Mouse (Mus musculus) embryonic facial prominence, embryonic 15.5 days (tissue): ENCODE data around the gene Pitpnm3. TPM values are rescaled to one million over a fixed set of nuclear protein-coding genes. Genes with fewer than 3 reads are reported as not detected.
"Not testable (repeated sequence)": the region's sequence is repeated elsewhere in the genome, so short reads cannot be mapped to it uniquely, and the experiment has no call there.

Experiments used
- ATAC-seq: fragments of 200-750 bp; cut with Nextera tagmentation; 2 replicates; pipeline ENCODE4 v1.8.0; 2017; ENCODE audit warnings: low read depth, moderate TSS enrichment; ENCODE audit not compliant: insufficient number of reproducible peaks, low FRiP score, low TSS enrichment
- H3K27ac ChIP-seq: fragments of 300-500 bp; sonication (generic); replicated peaks from 2 replicates; pipeline ENCODE4 v1.5.1; 2015; ENCODE audit warnings: mild to moderate bottlenecking, inconsistent platforms
- H3K27me3 ChIP-seq: fragments of 300-500 bp; sonication (generic); 2 replicates; pipeline ENCODE4 v1.6.1; 2015; ENCODE audit warnings: inconsistent platforms
- H3K36me3 ChIP-seq: fragments of 300-500 bp; sonication (generic); 2 replicates; pipeline ENCODE4 v1.6.1; 2015; ENCODE audit warnings: mild to moderate bottlenecking, inconsistent platforms
- H3K4me1 ChIP-seq: fragments of 300-500 bp; sonication (generic); 2 replicates; pipeline ENCODE4 v1.6.1; 2015; ENCODE audit warnings: inconsistent platforms
- H3K4me2 ChIP-seq: fragments of 300-500 bp; sonication (generic); replicated peaks from 2 replicates; pipeline ENCODE4 v1.6.1; 2015; ENCODE audit warnings: mild to moderate bottlenecking, inconsistent platforms
- H3K4me3 ChIP-seq: fragments of 300-500 bp; sonication (generic); replicated peaks from 2 replicates; pipeline ENCODE4 v1.5.1; 2015; ENCODE audit warnings: mild to moderate bottlenecking, inconsistent platforms
- H3K9ac ChIP-seq: fragments of 300-500 bp; sonication (generic); 2 replicates; pipeline ENCODE4 v1.6.1; 2015; ENCODE audit warnings: inconsistent platforms
- H3K9me3 ChIP-seq: fragments of 300-500 bp; sonication (generic); replicated peaks from 2 replicates; pipeline ENCODE4 v1.6.1; 2016; ENCODE audit warnings: inconsistent platforms
- WGBS: fragments of 180-500 bp; shearing (Covaris S2); methylation state at CpG from one replicate; pipeline ENCODE4 v1.1.7; 2015; 5-methylcytosine and 5-hydroxymethylcytosine counted together
- polyA plus RNA-seq: library from polyadenylated mRNA; unstranded; fragments of >200 nt; fragmentation: Nextera tagmentation; extraction: Ambion mirVana; gene quantifications from 2 replicates; pipeline ENCODE4 v1.2.1, GENCODE M21; 2015

Pitpnm3 gene
- 1.9 and 2.0 TPM in 2 replicates for polyA plus RNA-seq

- Histone ChIP-seq H3K27ac (no peak within 1 kb of the TSS), H3K9ac (peak within 1 kb of the TSS; percentile 48), H3K36me3 (no peaks in the 10 kb centered on the region), H3K4me3 (peak within 1 kb of the TSS; percentile 61), H3K9me3 (no peaks in the 10 kb centered on the region), H3K4me2 (peak within 1 kb of the TSS; percentile 97), H3K27me3 (peaks cover 38% of the 10 kb centered on the region), H3K4me1 (peaks cover 51% of the 10 kb centered on the region)
- ATAC-seq, result peak; percentile 27; the same call in 1 of the 2 replicates
- under 1% methylated on average over 63 of the region's 107 CpGs for WGBS
Measured at GRCm38 (mm10) chr11:72135383-72136158, at the start of gene Pitpnm3. Gene Pitpnm3 (minus strand): TSS chr11:72135778.

- 84% methylated on average over 4 of the region's 4 CpGs for WGBS
- Histone ChIP-seq H3K36me3 (peaks cover 43% of the 10 kb centered on the region), H3K9me3 (no peaks in the 10 kb centered on the region)
Measured at GRCm38 (mm10) chr11:72184252-72184651, 48.7 kb upstream of the Pitpnm3 start.

GRCm38 (mm10) chr11:72181136-72181535, 45.6 kb upstream of the Pitpnm3 start:
- Histone ChIP-seq H3K4me1 (no peaks in the 10 kb centered on the region), H3K36me3 (peaks cover 51% of the 10 kb centered on the region), H3K27ac (no peak overlapping the region), H3K9ac (no peak overlapping the region), H3K27me3 (no peaks in the 10 kb centered on the region), H3K4me2 (no peak overlapping the region), H3K4me3 (no peak overlapping the region), H3K9me3 (no peaks in the 10 kb centered on the region)
- WGBS, result 91% methylated on average over 4 of the region's 4 CpGs
- ATAC-seq, result no peak

More at GRCm38 (mm10) chr11:72184252-72184651, 48.7 kb upstream of the Pitpnm3 start:
- Histone ChIP-seq H3K27me3 (no peaks in the 10 kb centered on the region), H3K4me3 (no peak overlapping the region), H3K9ac (no peak overlapping the region), H3K27ac (no peak overlapping the region), H3K4me1 (no peaks in the 10 kb centered on the region), H3K4me2 (no peak overlapping the region)
- no peak for ATAC-seq

- no peaks in the 10 kb centered on the region for H3K9me3 ChIP-seq
- H3K27ac ChIP-seq, result no peak overlapping the region
- H3K36me3 ChIP-seq, result peaks cover 53% of the 10 kb centered on the region
- H3K4me2 ChIP-seq, result no peak overlapping the region
- no peaks in the 10 kb centered on the region for H3K27me3 ChIP-seq
- ATAC-seq, result no peak
- H3K9ac ChIP-seq, result no peak overlapping the region
- WGBS, result 84% methylated on average over 5 of the region's 5 CpGs
- no peaks in the 10 kb centered on the region for H3K4me1 ChIP-seq
- no peak overlapping the region for H3K4me3 ChIP-seq
Measured at GRCm38 (mm10) chr11:72180556-72180955, 45.0 kb upstream of the Pitpnm3 start.

GRCm38 (mm10) chr11:72176553-72176952, 41.0 kb upstream of the Pitpnm3 start:
- Histone ChIP-seq H3K9me3 (no peaks in the 10 kb centered on the region), H3K27me3 (no peaks in the 10 kb centered on the region), H3K9ac (no peak overlapping the region), H3K4me2 (no peak overlapping the region), H3K27ac (no peak overlapping the region), H3K4me1 (no peaks in the 10 kb centered on the region), H3K36me3 (peaks cover 77% of the 10 kb centered on the region), H3K4me3 (no peak overlapping the region)
- WGBS, result 60% methylated on average over 3 of the region's 3 CpGs
- ATAC-seq, result no peak

- Histone ChIP-seq H3K27me3 (no peaks in the 10 kb centered on the region), H3K9ac (no peak overlapping the region), H3K9me3 (no peaks in the 10 kb centered on the region), H3K4me3 (no peak overlapping the region), H3K36me3 (peaks cover 71% of the 10 kb centered on the region), H3K4me1 (no peaks in the 10 kb centered on the region), H3K4me2 (no peak overlapping the region), H3K27ac (no peak overlapping the region)
- no peak for ATAC-seq
- 83% methylated on average over 5 of the region's 5 CpGs for WGBS
Measured at GRCm38 (mm10) chr11:72175966-72176365, 40.4 kb upstream of the Pitpnm3 start.

- no peaks in the 10 kb centered on the region for H3K4me1 ChIP-seq
- H3K9me3 ChIP-seq, result no peaks in the 10 kb centered on the region
- no peak for ATAC-seq
- H3K4me3 ChIP-seq, result no peak overlapping the region
- H3K9ac ChIP-seq, result no peak overlapping the region
- peaks cover 68% of the 10 kb centered on the region for H3K36me3 ChIP-seq
- H3K4me2 ChIP-seq, result no peak overlapping the region
- 93% methylated on average over 6 of the region's 6 CpGs for WGBS
- no peaks in the 10 kb centered on the region for H3K27me3 ChIP-seq
- no peak overlapping the region for H3K27ac ChIP-seq
Measured at GRCm38 (mm10) chr11:72174721-72175120, 39.1 kb upstream of the Pitpnm3 start.

- ATAC-seq, result no peak
- Histone ChIP-seq H3K27ac (no peak overlapping the region), H3K9ac (no peak overlapping the region), H3K4me2 (no peak overlapping the region), H3K27me3 (no peaks in the 10 kb centered on the region), H3K9me3 (no peaks in the 10 kb centered on the region), H3K4me1 (no peaks in the 10 kb centered on the region), H3K36me3 (peaks cover 71% of the 10 kb centered on the region), H3K4me3 (no peak overlapping the region)
- 87% methylated on average over 5 of the region's 5 CpGs for WGBS
Measured at GRCm38 (mm10) chr11:72173506-72173905, 37.9 kb upstream of the Pitpnm3 start.

- not testable (repeated sequence) for H3K4me2 ChIP-seq, H3K9ac ChIP-seq, H3K9me3 ChIP-seq, ATAC-seq, H3K4me1 ChIP-seq, H3K27ac ChIP-seq, H3K4me3 ChIP-seq, H3K27me3 ChIP-seq
- H3K36me3 ChIP-seq, result peaks cover 69% of the 10 kb centered on the region
- 88% methylated on average over 4 of the region's 4 CpGs for WGBS
Measured at GRCm38 (mm10) chr11:72171906-72172305, 36.3 kb upstream of the Pitpnm3 start.

- H3K27ac ChIP-seq, result no peak overlapping the region
- H3K4me2 ChIP-seq, result no peak overlapping the region
- WGBS, result 79% methylated on average over 4 of the region's 4 CpGs
- H3K4me1 ChIP-seq, result no peaks in the 10 kb centered on the region
- no peak overlapping the region for H3K4me3 ChIP-seq
- peaks cover 71% of the 10 kb centered on the region for H3K36me3 ChIP-seq
- no peaks in the 10 kb centered on the region for H3K9me3 ChIP-seq
- no peaks in the 10 kb centered on the region for H3K27me3 ChIP-seq
- no peak for ATAC-seq
- no peak overlapping the region for H3K9ac ChIP-seq
Measured at GRCm38 (mm10) chr11:72169871-72170270, 34.3 kb upstream of the Pitpnm3 start.

- no peak overlapping the region for H3K4me3 ChIP-seq
- H3K9ac ChIP-seq, result no peak overlapping the region
- WGBS, result 70% methylated on average over 2 of the region's 2 CpGs
- no peak overlapping the region for H3K4me2 ChIP-seq
- peaks cover 62% of the 10 kb centered on the region for H3K36me3 ChIP-seq
- H3K27me3 ChIP-seq, result no peaks in the 10 kb centered on the region
- H3K9me3 ChIP-seq, result no peaks in the 10 kb centered on the region
- no peak overlapping the region for H3K27ac ChIP-seq
- no peak for ATAC-seq
- no peaks in the 10 kb centered on the region for H3K4me1 ChIP-seq
Measured at GRCm38 (mm10) chr11:72163198-72163597, 27.6 kb upstream of the Pitpnm3 start.

GRCm38 (mm10) chr11:72156624-72157023, 21.0 kb upstream of the Pitpnm3 start:
- H3K9ac ChIP-seq, result no peak overlapping the region
- H3K27me3 ChIP-seq, result no peaks in the 10 kb centered on the region
- H3K9me3 ChIP-seq, result no peaks in the 10 kb centered on the region
- peaks cover 18% of the 10 kb centered on the region for H3K4me1 ChIP-seq
- peaks cover 36% of the 10 kb centered on the region for H3K36me3 ChIP-seq
- H3K27ac ChIP-seq, result peak overlapping the region; percentile 83; the same call in 1 of the 2 replicates
- WGBS, result 43% methylated on average over 2 of the region's 2 CpGs
- H3K4me2 ChIP-seq, result no peak overlapping the region
- ATAC-seq, result peak; percentile 44; the same call in 1 of the 2 replicates
- H3K4me3 ChIP-seq, result no peak overlapping the region
